Mouse (Mus musculus) Patski (cell line): ENCODE results near the gene Acsl1. TPM values are rescaled to one million over a fixed set of nuclear protein-coding genes. Genes with fewer than 3 reads are reported as not detected.
A peak's percentile ranks its signal among the peaks of the same experiment; 100 is the strongest.

Experiments
- ATAC-seq: fragments of 100-300 bp; one replicate; pipeline ENCODE4 v1.8.0; 2021
- CTCF ChIA-PET: fragments of 350-600 bp; sonication (Branson Sonifier 250); formaldehyde crosslinking; loops from one replicate; lab custom pipeline; 2022; ENCODE audit warnings: inconsistent platforms; lab: Charles Lee
- POLR2A ChIA-PET: fragments of 350-600 bp; sonication (Branson Sonifier 250); formaldehyde crosslinking; loops from one replicate; lab custom pipeline; 2022; ENCODE audit warnings: antibody characterized with exemption, inconsistent platforms; lab: Charles Lee
- DNase-seq: peaks from one replicate; pipeline ENCODE4 v3.0.0-alpha.2; 2011; ENCODE audit warnings: low read depth, low spot score
- H3K27me3 ChIP-seq: fragments of 371-371 bp; one replicate; pipeline ENCODE4 v1.5.1; 2021
- CTCF ChIP-seq: fragments of 100-300 bp; IDR thresholded peaks from one replicate; pipeline ENCODE4 v1.5.1; 2021
- in situ Hi-C: fragments of 300-500 bp; cut with MboI; formaldehyde crosslinking; loops from 3 replicates; pipeline ENCODE4 v1.11.1; 2018; ENCODE audit warnings: low pct_unique_long_range_greater_than_20kb, mixed read lengths
- polyA plus RNA-seq: library from polyadenylated mRNA; unstranded; gene quantifications from one replicate; pipeline ENCODE4 v1.2.3, GENCODE M21; 2021

Gene Acsl1
- 43.4 TPM for polyA plus RNA-seq

DNA sequence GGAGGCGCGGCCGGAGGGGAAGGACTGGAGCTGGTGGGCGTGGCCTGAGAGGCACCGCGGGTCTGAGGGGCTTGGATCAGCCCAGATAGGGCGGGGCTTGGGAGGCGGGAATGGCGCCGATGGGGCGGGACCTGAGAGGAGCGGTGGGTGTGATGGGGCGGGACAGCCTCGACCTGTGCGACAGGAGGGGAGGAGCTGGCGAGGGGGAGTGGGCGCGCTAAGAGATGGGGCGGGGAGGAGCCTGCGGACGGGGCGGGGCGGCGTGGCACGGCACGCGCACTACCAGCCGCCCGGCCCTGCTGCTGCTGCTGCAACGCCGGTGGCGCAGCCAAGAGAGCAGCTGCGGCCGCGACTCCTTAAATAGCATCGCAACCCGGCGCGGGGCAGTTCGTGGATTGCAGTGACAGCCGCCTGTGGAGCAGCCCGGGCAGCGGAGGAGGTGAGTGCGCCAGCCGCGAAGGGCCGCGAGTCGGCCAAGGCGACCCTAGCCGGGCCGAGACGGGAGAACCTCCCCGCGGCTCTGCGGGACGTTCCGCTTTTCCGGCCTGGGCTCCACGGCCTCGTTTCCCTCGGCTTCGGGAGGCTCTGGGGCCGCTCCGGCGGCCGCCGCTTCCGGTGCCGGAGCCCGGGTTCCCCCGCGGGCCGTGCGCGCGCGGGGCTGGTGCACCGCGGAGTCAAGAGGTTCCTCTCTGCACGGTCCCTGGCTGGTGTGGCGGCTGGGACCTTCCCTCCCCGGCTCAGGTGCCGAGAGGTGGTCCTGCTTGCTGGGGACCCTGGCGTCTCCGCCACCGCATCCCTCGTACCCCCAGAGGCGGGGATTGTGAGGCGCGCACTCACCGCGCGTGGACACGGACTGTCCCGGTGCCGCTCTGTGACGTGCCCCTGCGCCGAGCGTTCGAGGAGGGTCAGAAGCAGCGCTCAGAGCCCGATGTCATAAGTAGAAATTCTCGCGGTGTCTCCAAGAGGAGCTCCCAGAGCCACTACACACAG lies at the start of gene Acsl1:
Gene Acsl1, plus strand, starts transcription at position 246 of the 990 bp plus-strand sequence.
- no peaks in the 10 kb centered on the region for H3K27me3 ChIP-seq
- ATAC-seq (peak; percentile 93), DNase-seq (no peak)
- POLR2A ChIA-PET: interaction anchor here (0.6 kb wide), 2 partner anchors 80 to 82 kb away, joined by 3 read pairs; no protein-coding TSS in a partner anchor
- CTCF ChIA-PET: interaction anchor here (1.2 kb wide), 1 partner anchor 76 kb away, joined by 3 read pairs; no protein-coding TSS in a partner anchor
- in situ Hi-C loops: no loop called here
- TF ChIP-seq CTCF: no peak

DNA sequence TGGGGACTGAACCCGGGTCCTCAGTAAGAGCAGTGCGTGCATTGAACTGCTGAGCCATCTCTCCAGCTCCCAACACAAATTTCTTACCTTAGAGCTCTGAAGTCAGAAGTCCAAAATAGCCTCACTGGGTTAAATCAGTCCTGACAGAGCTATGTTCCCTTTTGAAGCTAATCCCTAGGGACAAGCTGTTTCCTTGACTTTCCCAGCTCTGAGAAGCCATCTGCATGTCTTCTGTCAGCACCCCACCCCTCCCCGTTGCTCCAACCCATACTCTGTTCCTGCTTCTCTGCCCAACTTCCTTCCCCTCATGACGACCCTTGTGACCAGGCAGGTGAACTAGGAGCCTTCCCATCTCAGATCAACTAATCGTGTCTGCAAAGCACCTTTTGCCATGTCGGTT lies 49.3 kb upstream of the Acsl1 start:
- CTCF ChIA-PET: interaction anchor here (1.0 to 1.6 kb wide), 3 partner anchors 9 to 90 kb away, joined by 3 to 4 read pairs (median 3); no protein-coding TSS in a partner anchor
- ATAC-seq: no peak
- in situ Hi-C loops: no loop called here
- no peaks in the 10 kb centered on the region for H3K27me3 ChIP-seq
- no peak for DNase-seq
- POLR2A ChIA-PET: no interaction called here
- TF ChIP-seq CTCF: no peak

DNA sequence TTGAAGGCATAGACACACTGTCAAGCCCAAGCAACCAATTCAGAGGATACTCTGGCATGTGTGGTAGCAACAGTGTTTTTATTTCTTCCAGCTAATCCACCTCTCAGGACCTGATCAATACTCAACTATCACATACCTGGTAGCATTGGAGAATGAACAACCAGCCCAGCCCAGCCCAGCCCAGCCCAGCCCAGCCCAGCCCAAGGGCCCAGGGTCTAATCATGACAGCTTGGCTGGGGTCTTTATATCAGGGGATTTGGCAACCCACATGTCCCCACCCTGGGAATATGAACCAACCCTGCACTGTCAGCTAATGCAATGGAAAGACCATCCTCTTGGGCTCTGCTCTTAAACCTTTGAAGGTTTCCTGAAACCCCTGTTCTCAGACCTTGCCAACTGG lies 42.9 kb upstream of the Acsl1 start:
- ChIA-PET CTCF (no interaction called here), POLR2A (no interaction called here)
- no peak for TF ChIP-seq CTCF
- in situ Hi-C loops: no loop called here
- H3K27me3 ChIP-seq: no peaks in the 10 kb centered on the region
- ATAC-seq (no peak), DNase-seq (no peak)

DNA sequence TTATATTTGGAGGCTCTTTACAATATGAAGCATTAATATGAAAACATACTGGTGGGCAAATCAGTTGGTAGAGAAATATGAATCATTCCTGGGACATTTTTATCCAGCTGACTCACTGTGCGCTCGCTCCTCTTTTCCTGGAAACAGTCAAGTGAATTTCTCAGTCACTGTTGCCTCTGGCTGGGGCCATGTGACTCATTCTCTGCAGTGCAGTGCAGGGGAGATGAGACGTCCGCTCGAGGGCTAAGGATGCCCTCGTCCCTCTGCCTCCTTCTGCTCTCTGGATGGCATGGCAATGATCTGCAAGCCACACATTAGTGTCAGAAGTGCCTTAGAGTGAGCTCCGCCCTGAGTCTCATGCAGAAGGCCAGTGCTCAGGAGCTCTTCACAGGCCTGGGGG lies 41.0 kb upstream of the Acsl1 start:
- no peak for TF ChIP-seq CTCF
- DNase-seq: peak; percentile 83
- ATAC-seq: peak; percentile 99
- no peaks in the 10 kb centered on the region for H3K27me3 ChIP-seq
- ChIA-PET CTCF (interaction anchor here (0.7 to 1.3 kb wide), 2 partner anchors 14 to 17 kb away, joined by 3 read pairs; no protein-coding TSS in a partner anchor), POLR2A (interaction anchor here (1.2 kb wide), 1 partner anchor 98 kb away, joined by 3 read pairs; no protein-coding TSS in a partner anchor)
- in situ Hi-C loops: no loop called here

DNA sequence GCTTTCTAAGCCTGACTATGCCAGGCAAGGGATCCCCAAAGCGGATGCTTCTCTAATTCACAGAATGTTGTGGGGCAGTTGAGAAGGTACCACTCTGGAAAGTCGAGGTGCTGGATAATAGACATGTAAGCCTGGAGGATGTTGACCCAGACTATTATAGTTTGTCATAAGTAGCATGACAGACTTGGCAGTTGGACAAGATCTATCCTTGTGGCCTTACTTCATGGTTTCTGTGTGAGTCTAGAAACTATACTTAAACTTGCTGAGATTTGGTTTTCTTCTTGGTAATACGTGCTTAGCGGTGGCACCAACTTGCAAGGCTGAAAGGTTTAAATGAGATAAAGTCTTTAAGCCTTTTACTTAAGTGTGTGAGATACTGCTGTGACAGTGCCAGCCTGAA lies 38.9 kb upstream of the Acsl1 start:
- ATAC-seq (no peak), DNase-seq (no peak)
- in situ Hi-C loops: no loop called here
- ChIA-PET CTCF (no interaction called here), POLR2A (interaction anchor here (0.6 kb wide), 1 partner anchor 265 kb away, joined by 3 read pairs; no protein-coding TSS in a partner anchor)
- H3K27me3 ChIP-seq: no peaks in the 10 kb centered on the region
- TF ChIP-seq CTCF: no peak

DNA sequence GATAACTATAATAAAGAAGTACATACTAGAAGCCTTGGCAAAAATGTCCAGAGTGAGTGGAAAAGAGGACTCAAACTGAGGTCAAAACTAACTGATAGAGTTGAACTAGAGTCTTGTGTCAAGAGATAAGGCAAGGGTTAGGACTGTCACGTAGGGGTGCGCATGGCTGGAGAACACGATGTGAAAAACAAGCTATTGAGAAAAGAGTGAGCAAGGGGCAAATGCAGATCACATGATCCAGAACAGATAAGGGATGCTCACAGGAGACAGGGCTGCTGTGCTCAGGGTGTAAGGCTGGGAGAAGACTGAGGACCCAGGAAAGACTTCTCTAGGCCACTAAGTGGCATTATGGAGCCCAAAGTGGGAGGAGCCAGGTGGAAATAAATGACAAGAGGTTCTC lies 38.3 kb upstream of the Acsl1 start:
- no peaks in the 10 kb centered on the region for H3K27me3 ChIP-seq
- DNase-seq (no peak), ATAC-seq (no peak)
- in situ Hi-C loops: no loop called here
- POLR2A ChIA-PET: no interaction called here
- TF ChIP-seq CTCF: no peak
- CTCF ChIA-PET: no interaction called here

DNA sequence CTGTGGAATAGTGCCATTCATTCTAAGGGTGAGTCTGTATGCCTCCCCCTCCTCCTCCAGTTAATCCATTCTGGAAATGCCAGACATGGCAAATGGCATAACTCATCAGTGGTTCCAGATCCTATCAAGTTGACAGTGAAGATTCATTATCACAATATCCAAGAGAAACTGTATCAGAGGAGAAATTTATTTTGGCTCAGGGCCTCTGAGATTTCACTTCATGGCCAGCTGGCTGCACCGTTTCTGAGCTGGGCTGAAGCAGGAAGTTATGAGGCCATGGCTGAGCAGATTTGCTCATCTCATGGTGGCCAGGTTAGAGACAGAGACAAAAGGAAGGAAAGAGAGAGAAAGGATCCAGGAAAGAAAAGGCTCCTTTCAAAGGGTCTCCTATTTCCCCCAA lies 37.2 kb upstream of the Acsl1 start:
- ChIA-PET CTCF (interaction anchor here (1.1 kb wide), 1 partner anchor 115 kb away, joined by 3 read pairs; no protein-coding TSS in a partner anchor), POLR2A (no interaction called here)
- DNase-seq (no peak), ATAC-seq (no peak)
- in situ Hi-C loops: no loop called here
- H3K27me3 ChIP-seq: no peaks in the 10 kb centered on the region
- no peak for TF ChIP-seq CTCF

DNA sequence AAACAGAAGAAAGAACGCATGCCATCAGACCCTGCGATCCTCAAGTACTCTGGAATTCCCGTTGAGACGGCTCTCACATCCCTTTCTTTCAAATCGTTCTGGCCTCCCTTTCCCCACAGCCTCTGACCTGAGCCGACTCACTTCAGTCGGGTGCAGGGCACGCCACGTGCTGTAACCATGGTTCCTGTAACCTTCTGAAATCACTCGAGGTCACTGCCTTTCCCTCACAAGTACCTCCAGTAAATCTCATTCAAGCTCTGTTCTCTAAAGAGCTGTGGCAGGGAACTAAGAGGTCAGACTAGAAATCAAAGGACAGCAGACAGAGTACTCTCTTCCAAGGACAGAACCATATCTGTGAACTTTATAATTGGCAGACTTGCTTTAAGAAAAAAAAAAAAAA lies 32.3 kb upstream of the Acsl1 start:
- CTCF ChIA-PET: no interaction called here
- H3K27me3 ChIP-seq: no peaks in the 10 kb centered on the region
- ATAC-seq (no peak), DNase-seq (no peak)
- TF ChIP-seq CTCF: no peak
- POLR2A ChIA-PET: no interaction called here
- in situ Hi-C loops: no loop called here

DNA sequence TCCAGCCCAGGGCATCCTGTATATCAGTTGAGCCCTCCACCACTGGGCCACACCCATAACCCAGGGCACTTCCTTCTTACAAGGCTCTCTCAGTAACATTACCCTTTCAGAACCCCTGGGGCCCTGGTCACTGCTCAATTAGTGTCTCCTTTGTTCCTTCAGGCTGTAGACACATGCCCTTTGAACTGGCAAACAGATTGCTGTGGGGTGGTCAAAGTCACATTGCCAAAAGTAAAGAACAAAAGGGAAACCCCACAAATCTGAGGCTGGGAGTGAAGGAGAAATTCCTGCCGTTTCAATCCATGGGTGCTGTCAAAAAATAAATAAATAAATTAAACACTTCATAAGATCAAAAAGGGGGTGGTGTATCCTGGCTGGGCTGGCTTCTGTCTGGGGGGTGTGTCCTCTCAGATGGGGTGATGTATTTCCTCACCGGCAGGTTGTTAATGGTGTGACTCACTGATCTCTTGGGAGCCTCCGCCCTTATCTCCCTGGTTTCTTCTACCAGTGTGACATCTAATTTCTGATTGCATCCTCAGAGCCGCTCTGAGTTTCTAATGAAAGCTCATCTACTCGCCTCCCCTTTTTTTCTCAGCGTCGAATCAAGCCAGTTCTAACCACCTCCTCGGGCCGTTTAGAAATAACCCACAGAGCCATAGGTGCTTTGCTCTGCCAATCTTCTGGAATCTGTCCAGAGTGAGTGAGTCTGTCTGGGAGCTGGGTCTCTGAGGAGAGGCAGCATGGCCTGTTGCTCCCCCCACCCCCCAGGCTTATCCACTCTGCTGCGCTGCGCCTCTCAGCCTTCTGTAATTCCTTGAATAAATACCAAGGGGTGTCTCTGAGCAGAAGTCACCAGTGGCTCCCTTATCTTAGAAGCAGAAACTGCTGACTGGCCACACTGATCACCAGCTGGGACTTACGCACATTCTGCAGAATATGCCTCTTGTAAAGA lies 24.6 kb upstream of the Acsl1 start:
- in situ Hi-C loops: no loop called here
- no peaks in the 10 kb centered on the region for H3K27me3 ChIP-seq
- ChIA-PET CTCF (interaction anchor here (1.1 kb wide), 1 partner anchor 17 kb away, joined by 3 read pairs; no protein-coding TSS in a partner anchor), POLR2A (no interaction called here)
- no peak for TF ChIP-seq CTCF
- no peak for DNase-seq
- ATAC-seq: no peak

DNA sequence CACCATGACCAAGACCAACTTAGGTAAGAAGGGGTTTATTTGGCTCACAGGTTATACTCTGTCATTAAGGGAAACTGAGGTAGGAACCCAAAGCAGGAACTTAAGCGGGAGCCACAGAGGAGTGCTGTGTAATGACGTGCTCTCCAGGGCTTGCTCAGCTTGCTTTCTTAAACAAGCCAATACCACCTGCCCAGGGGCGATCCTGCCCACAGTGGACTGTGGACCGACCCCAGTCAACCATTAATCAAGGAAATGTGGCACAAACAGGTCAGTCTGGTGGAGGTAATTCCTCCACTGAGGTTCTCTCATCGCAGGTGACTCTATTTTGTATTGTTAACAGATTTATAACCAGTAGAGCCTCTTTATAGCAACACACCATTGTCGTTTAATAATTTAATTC lies 23.5 kb upstream of the Acsl1 start:
- no peak for DNase-seq
- no peak for TF ChIP-seq CTCF
- ATAC-seq: no peak
- no peaks in the 10 kb centered on the region for H3K27me3 ChIP-seq
- in situ Hi-C loops: no loop called here
- CTCF ChIA-PET: interaction anchor here (1.1 kb wide), 1 partner anchor 18 kb away, joined by 3 read pairs; no protein-coding TSS in a partner anchor
- POLR2A ChIA-PET: no interaction called here
